24 mouse cellular contexts compared by ENCODE assay signal in genomic region chr4:109530245-109530816, GRCm38 (mm10). TPM values are rescaled to one million over a fixed set of nuclear protein-coding genes. Genes with fewer than 3 reads are reported as not detected.
DNase-seq lines count a peak whose midpoint lies in the region; ATAC-seq and TF ChIP-seq lines count a peak whose summit lies in the region.
"Had no signal": no experiment of that assay in that cellular context is flagged by ENCODE, and none has a peak within 500 bp of the region (broad histone marks: within the 10 kb centered on the region; RNA-seq: fewer than 3 reads in every experiment).

No protein-coding gene starts in this region.

- H3K4me2 ChIP-seq in forebrain, embryonic 13.5 days, result peak overlapping the region; percentile 16; the same call in 1 of the 2 replicates
- peak overlapping the region; percentile 17; the same call in 1 of the 2 replicates for H3K4me2 ChIP-seq in midbrain, embryonic 12.5 days (replicated peaks)
- H3K4me2 ChIP-seq: heart, embryonic 13.5 days; liver, embryonic 11.5 days; stomach, embryonic 15.5 days had no signal

- H3K9ac ChIP-seq in forebrain, embryonic 13.5 days, result no peak overlapping the region
- H3K9ac ChIP-seq in midbrain, embryonic 12.5 days (replicated peaks), result no peak overlapping the region
- H3K9ac ChIP-seq: heart, embryonic 13.5 days; stomach, embryonic 15.5 days had no signal

- 13% methylated on average over 15 of the region's 15 CpGs for WGBS in forebrain, embryonic 13.5 days
- WGBS in midbrain, embryonic 12.5 days, result 17% methylated on average over 15 of the region's 15 CpGs

- intact Hi-C loops in heart, postnatal 10 days (cut with DNase I), result no loop called here

- H3K27ac ChIP-seq in testis, adult 2 months (ENCODE audit: control insufficient read depth, insufficient read depth, low read depth, low read length), result no peak overlapping the region
- no peak overlapping the region for H3K27ac ChIP-seq in forebrain, embryonic 13.5 days
- no peak overlapping the region for H3K27ac ChIP-seq in midbrain, embryonic 12.5 days (replicated peaks)
- H3K27ac ChIP-seq: embryonic facial prominence, embryonic 10.5 days; heart, embryonic 13.5 days; stomach, embryonic 15.5 days had no signal

- ATAC-seq in forebrain, embryonic 13.5 days, result no peak
- peak; percentile 54; the same call in 1 of the 2 replicates for ATAC-seq in midbrain, embryonic 12.5 days (ENCODE audit: low FRiP score, low read depth)
- ATAC-seq: intestine, postnatal 0 days had no signal

- H3K27me3 ChIP-seq in testis, adult 2 months (ENCODE audit: control insufficient read depth, insufficient read depth, low read length), result no peaks in the 10 kb centered on the region
- H3K27me3 ChIP-seq in forebrain, embryonic 13.5 days, result no peaks in the 10 kb centered on the region
- no peaks in the 10 kb centered on the region for H3K27me3 ChIP-seq in midbrain, embryonic 12.5 days
- H3K27me3 ChIP-seq: heart, embryonic 13.5 days; stomach, embryonic 15.5 days had no signal

- peak overlapping the region; percentile 85 for H3K4me3 ChIP-seq in testis, adult 2 months (ENCODE audit: control insufficient read depth, low read depth, low read length)
- H3K4me3 ChIP-seq in forebrain, embryonic 13.5 days, result no peak overlapping the region
- H3K4me3 ChIP-seq in midbrain, embryonic 12.5 days, result no peak overlapping the region
- H3K4me3 ChIP-seq: embryonic facial prominence, embryonic 10.5 days; heart, embryonic 13.5 days; stomach, embryonic 15.5 days had no signal

- no peak for TF ChIP-seq POLR2A in testis, adult 2 months (IDR thresholded peaks at IDR 0.05; ENCODE audit: control insufficient read depth, low read depth, low read length)

- no peaks in the 10 kb centered on the region for H3K9me3 ChIP-seq in forebrain, embryonic 13.5 days (replicated peaks)
- no peaks in the 10 kb centered on the region for H3K9me3 ChIP-seq in midbrain, embryonic 12.5 days
- H3K9me3 ChIP-seq: embryonic facial prominence, embryonic 10.5 days; G1E; heart, embryonic 13.5 days; stomach, embryonic 15.5 days had no signal

- no peak for TF ChIP-seq CTCF in testis, adult 2 months (IDR thresholded peaks at IDR 0.05; ENCODE audit: control insufficient read depth, insufficient read depth, insufficient replicate concordance, low read depth, low read length)

- DNase-seq in testis, postnatal 14 days (ENCODE audit: low spot score), result no peak
- DNase-seq in adrenal gland, postnatal 10 days, result no peak
- no peak for DNase-seq in heart, postnatal 10 days
- DNase-seq in gastrocnemius, postnatal 10 days, result no peak
- DNase-seq: cerebellum, postnatal 10 days; gastrocnemius, postnatal 36 days; heart, postnatal 4 days; layer of hippocampus, postnatal 36 days; left cerebral cortex, postnatal 4 days; lung, adult 2 months; lung, postnatal 4 days; spleen, adult 18-20 months had no signal

- H3K36me3 ChIP-seq in testis, adult 2 months (ENCODE audit: control insufficient read depth, insufficient read depth, low read length), result no peaks in the 10 kb centered on the region
- no peaks in the 10 kb centered on the region for H3K36me3 ChIP-seq in forebrain, embryonic 13.5 days (ENCODE audit: poor library complexity, severe bottlenecking)
- H3K36me3 ChIP-seq in midbrain, embryonic 12.5 days, result no peaks in the 10 kb centered on the region
- H3K36me3 ChIP-seq: embryonic facial prominence, embryonic 10.5 days; G1E; heart, embryonic 13.5 days; stomach, embryonic 15.5 days had no signal

- H3K4me1 ChIP-seq in testis, adult 2 months (ENCODE audit: control insufficient read depth, insufficient read depth, low read length), result peaks cover 4% of the 10 kb centered on the region; the same call in 1 of the 2 replicates
- no peaks in the 10 kb centered on the region for H3K4me1 ChIP-seq in forebrain, embryonic 13.5 days
- 0 out of 2 replicates have a peak, but pooled peaks cover 4% of the 10 kb centered on the region for H3K4me1 ChIP-seq in midbrain, embryonic 12.5 days
- H3K4me1 ChIP-seq: embryonic facial prominence, embryonic 10.5 days; heart, embryonic 13.5 days; stomach, embryonic 15.5 days had no signal

RNA-seq across cellular contexts. Expression of gene 4930522H14Rik, which starts 0.8 kb away (rescaled TPM):
- polyA plus RNA-seq in testis, adult 2 months (2012; rRNA removed), result 20.0 and 26.3 TPM in 2 replicates
- not detected in 2 replicates for polyA plus RNA-seq in forebrain, embryonic 13.5 days (2015; fragmentation: Nextera tagmentation; extraction: Ambion mirVana)
- not detected in 2 replicates for polyA plus RNA-seq in midbrain, embryonic 12.5 days (2016; fragmentation: Nextera tagmentation; extraction: Ambion mirVana)
- not detected for total RNA-seq in adrenal gland, postnatal 10 days (2021)
- not detected for total RNA-seq in heart, postnatal 10 days (2021)
- not detected for total RNA-seq in gastrocnemius, postnatal 10 days (2021)
- total RNA-seq: adrenal gland, adult 18-20 months; gastrocnemius, postnatal 36 days; heart, postnatal 4 days; layer of hippocampus, adult 18-20 months; layer of hippocampus, postnatal 36 days; left cerebral cortex, postnatal 4 days had no signal
- polyA plus RNA-seq: embryonic facial prominence, embryonic 10.5 days; G1E; heart, embryonic 13.5 days; intestine, postnatal 0 days; kidney, embryonic 16.5 days; liver, embryonic 11.5 days; lung, adult 2 months; stomach, embryonic 15.5 days had no signal

RNA-seq across cellular contexts. Expression of gene Rnf11, which starts 45.8 kb away (rescaled TPM):
- polyA plus RNA-seq in testis, adult 2 months (2012; rRNA removed), result 43.0 and 44.2 TPM in 2 replicates
- polyA plus RNA-seq in forebrain, embryonic 13.5 days (2015; fragmentation: Nextera tagmentation; extraction: Ambion mirVana), result 46.5 and 49.2 TPM in 2 replicates
- polyA plus RNA-seq in midbrain, embryonic 12.5 days (2016; fragmentation: Nextera tagmentation; extraction: Ambion mirVana), result 59.4 and 65.4 TPM in 2 replicates
- total RNA-seq in adrenal gland, postnatal 10 days (2021), result 100 to 1,000 TPM; 115 to 119 TPM
- 100 to 1,000 TPM; 107 to 112 TPM for total RNA-seq in heart, postnatal 10 days (2021)
- total RNA-seq in gastrocnemius, postnatal 10 days (2021), result 10 to 100 TPM; 91.5 to 96.9 TPM
